In the genomic region with DNA sequence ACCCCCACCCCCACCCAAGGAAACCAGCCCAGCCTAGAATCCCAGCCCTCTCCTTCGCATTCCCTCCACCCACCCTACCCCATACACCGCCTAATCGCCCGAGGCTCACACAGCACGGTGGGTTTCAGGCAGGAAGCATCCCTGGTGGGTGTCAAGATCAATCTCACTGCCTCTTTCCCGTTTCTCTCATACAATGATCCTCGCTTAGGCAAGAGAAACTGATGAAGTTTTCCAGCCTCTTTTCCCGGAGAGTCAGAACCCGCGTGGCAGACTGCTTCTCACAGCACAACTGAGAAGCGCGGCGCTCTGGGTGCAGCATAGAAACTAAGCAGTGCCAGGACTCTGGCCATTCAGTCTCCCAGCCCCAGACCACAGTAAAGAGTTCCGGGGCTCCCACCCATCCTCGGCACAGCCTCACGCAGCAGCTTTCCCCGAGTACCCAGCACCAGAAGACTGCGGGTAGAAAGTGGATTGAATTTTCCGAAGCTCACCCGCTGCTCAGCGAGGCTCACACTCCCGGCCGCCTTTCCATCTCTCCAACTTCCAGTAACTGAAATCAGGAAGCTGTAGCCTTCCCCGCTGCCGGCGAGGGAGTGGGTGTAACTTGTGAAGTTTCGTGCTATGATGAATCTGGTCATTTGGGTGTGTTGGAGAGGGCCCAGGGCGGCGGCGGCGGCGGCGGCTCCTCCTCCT, we compare ENCODE assay signal across 8 mouse cellular contexts.
DNase-seq lines count a peak whose midpoint lies in the region; ATAC-seq and TF ChIP-seq lines count a peak whose summit lies in the region.

No protein-coding gene starts in this region.

- H3K9me3 ChIP-seq in E14TG2a.4 (ENCODE audit: low read length): no peaks in the 10 kb centered on the region
- no peaks in the 10 kb centered on the region for H3K9me3 ChIP-seq in forebrain, embryonic 11.5 days (ENCODE audit: control insufficient read depth, low read length)
- H3K9me3 ChIP-seq in heart, embryonic 14.5 days (ENCODE audit: control insufficient read depth, low read length): no peaks in the 10 kb centered on the region
- no peaks in the 10 kb centered on the region for H3K9me3 ChIP-seq in liver, embryonic 14.5 days (ENCODE audit: control insufficient read depth, low read length)
- H3K9me3 ChIP-seq in neural tube, embryonic 12.5 days: no peaks in the 10 kb centered on the region

- peaks cover 49% of the 10 kb centered on the region for H3K4me1 ChIP-seq in E14TG2a.4 (replicated peaks; ENCODE audit: low read depth, low read length)
- no peaks in the 10 kb centered on the region for H3K4me1 ChIP-seq in bone marrow, adult 2 months (ENCODE audit: control insufficient read depth, insufficient read depth, low read length)
- peaks cover 7% of the 10 kb centered on the region; the same call in 1 of the 2 replicates for H3K4me1 ChIP-seq in forebrain, embryonic 11.5 days (replicated peaks; ENCODE audit: control insufficient read depth, insufficient read depth, low read length)
- peaks cover 0 to 7% of the 10 kb centered on the region in 2 experiments; a peak in 2 of 4 replicates for H3K4me1 ChIP-seq in heart, embryonic 14.5 days (ENCODE audit: control insufficient read depth in 2 of 2, insufficient read depth in 2 of 2, low read length in 2 of 2)
- H3K4me1 ChIP-seq in liver, embryonic 14.5 days (replicated peaks; ENCODE audit: control insufficient read depth in 2 of 2, insufficient read depth in 2 of 2, low read length in 1 of 2): no peaks in the 10 kb centered on the region
- peaks cover 21% of the 10 kb centered on the region for H3K4me1 ChIP-seq in neural tube, embryonic 12.5 days

- peak overlapping the region; percentile 78 for H3K4me2 ChIP-seq in forebrain, embryonic 11.5 days (ENCODE audit: low read depth, low read length, severe bottlenecking)
- H3K4me2 ChIP-seq in heart, embryonic 14.5 days (ENCODE audit: low read length): peak overlapping the region; percentile 85
- peak overlapping the region; percentile 57 for H3K4me2 ChIP-seq in liver, embryonic 14.5 days (ENCODE audit: low read depth)
- peak overlapping the region; percentile 66 for H3K4me2 ChIP-seq in neural tube, embryonic 12.5 days (replicated peaks)

- no peak for TF ChIP-seq CTCF in E14TG2a.4 (conservative IDR thresholded peaks at IDR 0.05; ENCODE audit: low read length)
- no peak for TF ChIP-seq CTCF in bone marrow, adult 2 months (IDR thresholded peaks at IDR 0.05; ENCODE audit: control insufficient read depth, insufficient read depth, low read length)
- TF ChIP-seq CTCF in liver, embryonic 14.5 days (IDR thresholded peaks at IDR 0.05; ENCODE audit: low read depth): no peak

- 3% methylated on average over 31 of the region's 33 CpGs for WGBS in bone marrow, adult 2 months
- under 1% methylated on average over 27 of the region's 33 CpGs for WGBS in forebrain, embryonic 11.5 days
- WGBS in heart, embryonic 14.5 days: under 1% methylated on average over 33 of the region's 33 CpGs
- WGBS in liver, embryonic 14.5 days (ENCODE audit: insufficient replicate concordance): 2% methylated on average over 32 of the region's 33 CpGs
- WGBS in neural tube, embryonic 12.5 days: 1% methylated on average over 33 of the region's 33 CpGs

- TF ChIP-seq POLR2A in bone marrow, adult 2 months (IDR thresholded peaks at IDR 0.05; ENCODE audit: borderline replicate concordance, control insufficient read depth, low read depth, low read length): no peak

- no peaks in the 10 kb centered on the region for H3K36me3 ChIP-seq in E14TG2a.4 (ENCODE audit: insufficient read depth, low read length)
- no peaks in the 10 kb centered on the region for H3K36me3 ChIP-seq in forebrain, embryonic 11.5 days (ENCODE audit: control insufficient read depth, insufficient read depth, low read length)
- H3K36me3 ChIP-seq in heart, embryonic 14.5 days (ENCODE audit: control insufficient read depth, insufficient read depth, low read length): no peaks in the 10 kb centered on the region
- H3K36me3 ChIP-seq in liver, embryonic 14.5 days (replicated peaks; ENCODE audit: control insufficient read depth, insufficient read depth, low read depth): no peaks in the 10 kb centered on the region
- H3K36me3 ChIP-seq in neural tube, embryonic 12.5 days: 0 out of 2 replicates have a peak, but pooled peaks cover 7% of the 10 kb centered on the region

- peak; percentile 65 for ATAC-seq in forebrain, embryonic 11.5 days (replicated peaks; ENCODE audit: low FRiP score)
- ATAC-seq in heart, embryonic 14.5 days (ENCODE audit: insufficient number of reproducible peaks, insufficient read depth, low FRiP score, low read depth): peak; percentile 54; the same call in 1 of the 2 replicates
- ATAC-seq in liver, embryonic 14.5 days (ENCODE audit: insufficient read depth): no peak
- peak; percentile 62; the same call in 1 of the 2 replicates for ATAC-seq in neural tube, embryonic 12.5 days (ENCODE audit: low FRiP score, low read depth)

- peaks cover 19% of the 10 kb centered on the region for H3K27me3 ChIP-seq in E14TG2a.4 (ENCODE audit: insufficient read depth, low read length)
- H3K27me3 ChIP-seq in forebrain, embryonic 11.5 days (ENCODE audit: control insufficient read depth, insufficient read depth, low read length): no peaks in the 10 kb centered on the region
- 0 out of 2 replicates have a peak, but pooled peaks cover 4% of the 10 kb centered on the region for H3K27me3 ChIP-seq in heart, embryonic 14.5 days (ENCODE audit: control insufficient read depth, insufficient read depth, low read length)
- peaks cover 25% of the 10 kb centered on the region for H3K27me3 ChIP-seq in liver, embryonic 14.5 days (ENCODE audit: control insufficient read depth, insufficient read depth, low read length)
- no peaks in the 10 kb centered on the region; the same call in 1 of the 2 replicates for H3K27me3 ChIP-seq in neural tube, embryonic 12.5 days (replicated peaks)

- peak overlapping the region; percentile 61 for H3K9ac ChIP-seq in forebrain, embryonic 11.5 days (ENCODE audit: low read length)
- peak overlapping the region; percentile 66 for H3K9ac ChIP-seq in heart, embryonic 14.5 days (ENCODE audit: low read length)
- H3K9ac ChIP-seq in liver, embryonic 14.5 days (replicated peaks): no peak overlapping the region
- H3K9ac ChIP-seq in neural tube, embryonic 12.5 days: peak overlapping the region; percentile 33; the same call in 1 of the 2 replicates

- no peak for TF ChIP-seq EP300 in liver, embryonic 14.5 days (IDR thresholded peaks at IDR 0.05; ENCODE audit: low read depth)

- peak overlapping the region; percentile 32; the same call in 1 of the 2 replicates for H3K27ac ChIP-seq in bone marrow, adult 2 months (ENCODE audit: control insufficient read depth, insufficient read depth, low read depth, low read length, poor library complexity)
- H3K27ac ChIP-seq in forebrain, embryonic 11.5 days (ENCODE audit: low read depth, low read length): no peak overlapping the region
- no peak overlapping the region for H3K27ac ChIP-seq in heart, embryonic 14.5 days (replicated peaks in 1 of 2; ENCODE audit: control insufficient read depth in 1 of 2, insufficient read depth in 1 of 2, low read depth in 2 of 2, low read length in 2 of 2)
- H3K27ac ChIP-seq in liver, embryonic 14.5 days: no peak overlapping the region
- H3K27ac ChIP-seq in neural tube, embryonic 12.5 days: no peak overlapping the region

- peak; percentile 74 for DNase-seq in forebrain, embryonic 11.5 days (ENCODE audit: low spot score)
- peak; percentile 57 for DNase-seq in kidney, postnatal 14 days
- no peak for DNase-seq in liver, embryonic 14.5 days (ENCODE audit: low read depth in 3 of 3, low spot score in 3 of 3)
- DNase-seq in urinary bladder, postnatal 14 days (ENCODE audit: low spot score): peak; percentile 72

- peak overlapping the region; percentile 75 for H3K4me3 ChIP-seq in E14TG2a.4 (replicated peaks; ENCODE audit: low read length)
- peak overlapping the region; percentile 57 for H3K4me3 ChIP-seq in bone marrow, adult 2 months (replicated peaks; ENCODE audit: control insufficient read depth, low read depth, low read length)
- H3K4me3 ChIP-seq in forebrain, embryonic 11.5 days (ENCODE audit: low read depth, low read length): peak overlapping the region; percentile 37
- peak overlapping the region; percentile 48 to 53 for H3K4me3 ChIP-seq in heart, embryonic 14.5 days (ENCODE audit: control insufficient read depth in 1 of 2, insufficient read depth in 1 of 2, low read depth in 1 of 2, low read length in 2 of 2)
- H3K4me3 ChIP-seq in liver, embryonic 14.5 days (ENCODE audit: insufficient read depth in 1 of 2, low read depth in 2 of 2, low read length in 2 of 2): peak overlapping the region; percentile 27 to 37; a peak in 2 of 4 replicates
- peak overlapping the region; percentile 24 for H3K4me3 ChIP-seq in neural tube, embryonic 12.5 days

Comparison
In these comparisons a context has a peak if more than half of its experiments do, and no peak if none do; other contexts are left out.
1. H3K4me3 ChIP-seq: peak in every context shown above with its lines; median percentile 75 in E14TG2a.4; 57 in bone marrow, adult 2 months; 50 in heart, embryonic 14.5 days; 37 in forebrain, embryonic 11.5 days; 32 in liver, embryonic 14.5 days; 24 in neural tube, embryonic 12.5 days.
2. DNase-seq: peak in forebrain, embryonic 11.5 days (single experiment), kidney, postnatal 14 days (single experiment) and urinary bladder, postnatal 14 days (single experiment); none in liver, embryonic 14.5 days (0 of 3).
3. Peak in every context shown above with its lines, with median percentiles within 50 percentile points of each other: H3K4me2 ChIP-seq.